Mouse (Mus musculus) neural tube, embryonic 11.5 days (tissue): ENCODE measurements around the gene Cdk19. TPM values are rescaled to one million over a fixed set of nuclear protein-coding genes. Genes with fewer than 3 reads are reported as not detected.

Experiments
- ATAC-seq: fragments of 200-750 bp; cut with Nextera tagmentation; 2 replicates; pipeline ENCODE4 v1.8.0; 2017; ENCODE audit warnings: moderate number of reproducible peaks, mild to moderate bottlenecking, moderate TSS enrichment, moderate library complexity; ENCODE audit not compliant: insufficient read depth, low FRiP score, low TSS enrichment
- DNase-seq: peaks from one replicate; pipeline ENCODE4 v3.0.0-alpha.2; 2015; ENCODE audit warnings: low spot score
- H3K27ac ChIP-seq: fragments of 300-500 bp; sonication (generic); 2 replicates; pipeline ENCODE4 v1.5.1; 2014; ENCODE audit warnings: low read depth, mild to moderate bottlenecking, low read length
- H3K27me3 ChIP-seq: fragments of 300-500 bp; sonication (generic); 2 replicates; pipeline ENCODE4 v1.6.1; 2014; ENCODE audit warnings: mild to moderate bottlenecking, low read length, mixed read lengths; ENCODE audit not compliant: control insufficient read depth, insufficient read depth
- H3K36me3 ChIP-seq: fragments of 300-500 bp; sonication (generic); 2 replicates; pipeline ENCODE4 v1.6.1; 2014; ENCODE audit warnings: mild to moderate bottlenecking, low read length, moderate library complexity, mixed read lengths; ENCODE audit not compliant: control insufficient read depth, insufficient read depth
- H3K4me1 ChIP-seq: fragments of 300-500 bp; sonication (generic); 2 replicates; pipeline ENCODE4 v1.6.1; 2014; ENCODE audit warnings: low read length, mixed read lengths; ENCODE audit not compliant: control insufficient read depth, insufficient read depth
- H3K4me2 ChIP-seq: fragments of 300-500 bp; sonication (generic); 2 replicates; pipeline ENCODE4 v1.6.1; 2014; ENCODE audit warnings: low read depth, mild to moderate bottlenecking, moderate library complexity
- H3K4me3 ChIP-seq: fragments of 300-500 bp; sonication (generic); 2 replicates; pipeline ENCODE4 v1.5.1; 2014; ENCODE audit warnings: low read depth, low read length
- H3K9ac ChIP-seq: fragments of 300-500 bp; sonication (generic); 2 replicates; pipeline ENCODE4 v1.6.1; 2014; ENCODE audit warnings: mild to moderate bottlenecking, low read length
- H3K9me3 ChIP-seq: fragments of 300-500 bp; sonication (generic); 2 replicates; pipeline ENCODE4 v1.6.1; 2016; ENCODE audit warnings: low read length; ENCODE audit not compliant: control insufficient read depth
- WGBS: fragments of 180-500 bp; shearing (Covaris S2); extraction: QIAGEN DNeasy Blood & Tissue Kit; methylation state at CpG from one replicate; pipeline ENCODE4 v1.1.7; 2014; 5-methylcytosine and 5-hydroxymethylcytosine counted together
- polyA plus RNA-seq: library from polyadenylated mRNA; unstranded; fragments of >200 nt; fragmentation: Nextera tagmentation; extraction: Ambion mirVana; gene quantifications from 2 replicates; pipeline ENCODE4 v1.2.1, GENCODE M21; 2014

The Cdk19 gene
- polyA plus RNA-seq, 1 experiment from 2014 or later = 8.2 TPM

DNA sequence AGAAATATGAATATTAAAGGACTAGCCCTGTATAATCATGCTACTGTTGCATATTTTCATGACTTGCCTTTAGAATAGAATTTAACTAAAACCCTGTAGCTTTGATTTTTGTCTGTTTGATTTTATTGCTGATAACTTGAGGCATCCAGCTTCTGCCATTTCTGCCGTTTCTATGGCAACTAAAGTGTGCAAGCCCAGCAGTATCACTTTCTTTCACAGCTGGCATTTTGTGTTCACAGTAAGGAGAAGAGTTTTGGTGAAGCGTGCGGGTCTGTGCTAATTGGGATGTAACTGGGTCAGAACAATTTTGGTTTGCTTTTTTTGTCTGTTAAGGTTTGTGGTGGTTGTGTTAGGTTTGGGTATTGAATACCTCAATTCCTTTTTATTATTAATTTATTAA lies 107.3 kb downstream of the Cdk19 start:
- H3K9me3 ChIP-seq = no peaks in the 10 kb centered on the region
- no peaks in the 10 kb centered on the region for H3K27me3 ChIP-seq
- no peak overlapping the region for H3K4me2 ChIP-seq
- ATAC-seq (no peak), DNase-seq (no peak)
- H3K4me3 ChIP-seq = no peak overlapping the region
- no peak overlapping the region for H3K9ac ChIP-seq
- H3K27ac ChIP-seq = no peak overlapping the region
- WGBS = 47% methylated on average over 3 of the region's 3 CpGs
- H3K4me1 ChIP-seq = peaks cover 9% of the 10 kb centered on the region; the same call in 1 of the 2 replicates
- H3K36me3 ChIP-seq = no peaks in the 10 kb centered on the region

DNA sequence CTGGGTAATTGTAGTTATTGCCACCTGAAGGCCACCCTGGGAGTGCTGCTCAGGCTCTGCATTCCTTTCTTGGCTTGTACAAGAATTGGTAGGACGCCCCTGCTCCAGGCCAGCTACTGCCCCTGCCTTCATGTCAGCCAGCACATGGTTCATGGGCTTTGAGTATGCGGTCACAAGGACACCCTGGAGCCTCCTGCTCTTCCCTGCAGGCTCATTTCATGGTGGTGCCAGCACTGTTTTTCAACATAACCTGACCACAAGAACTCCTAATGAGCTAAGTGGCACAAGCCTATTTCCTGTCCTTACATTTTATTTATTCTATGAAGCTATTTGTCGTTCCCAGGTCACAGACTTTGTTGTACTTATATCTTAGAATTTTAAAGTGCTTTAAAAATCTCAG lies 107.9 kb downstream of the Cdk19 start:
- no peak overlapping the region for H3K9ac ChIP-seq
- no peak overlapping the region for H3K27ac ChIP-seq
- no peak overlapping the region for H3K4me2 ChIP-seq
- peaks cover 9% of the 10 kb centered on the region; the same call in 1 of the 2 replicates for H3K4me1 ChIP-seq
- no peak overlapping the region for H3K4me3 ChIP-seq
- DNase-seq (no peak), ATAC-seq (no peak)
- WGBS = 60% methylated on average over 3 of the region's 3 CpGs
- no peaks in the 10 kb centered on the region for H3K36me3 ChIP-seq
- no peaks in the 10 kb centered on the region for H3K27me3 ChIP-seq
- no peaks in the 10 kb centered on the region for H3K9me3 ChIP-seq

DNA sequence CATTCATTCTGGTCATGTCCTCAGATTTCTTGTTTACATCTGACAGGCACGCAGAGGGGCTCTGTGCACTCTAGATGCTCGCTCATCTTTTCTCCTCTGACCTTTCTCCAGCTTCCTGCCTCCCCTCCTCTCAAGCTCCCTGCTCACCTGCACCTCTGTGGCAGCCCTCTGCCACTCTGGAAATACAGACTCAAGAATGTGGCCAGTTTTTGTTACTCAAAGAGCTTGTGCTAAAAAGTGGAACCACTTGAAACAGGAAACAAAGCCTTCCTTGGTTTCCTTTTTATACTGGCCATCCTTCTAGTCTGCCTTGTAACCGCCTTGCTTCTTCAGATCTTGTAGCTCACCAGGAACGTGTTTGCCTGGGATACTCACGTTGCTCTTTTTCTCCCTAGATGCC lies 108.6 kb downstream of the Cdk19 start:
- DNase-seq (no peak), ATAC-seq (no peak)
- Histone ChIP-seq H3K27ac (no peak overlapping the region), H3K4me3 (no peak overlapping the region), H3K9me3 (no peaks in the 10 kb centered on the region), H3K4me1 (peaks cover 9% of the 10 kb centered on the region; the same call in 1 of the 2 replicates), H3K9ac (no peak overlapping the region), H3K36me3 (no peaks in the 10 kb centered on the region), H3K4me2 (no peak overlapping the region), H3K27me3 (no peaks in the 10 kb centered on the region)
- 58% methylated on average over 5 of the region's 5 CpGs for WGBS

DNA sequence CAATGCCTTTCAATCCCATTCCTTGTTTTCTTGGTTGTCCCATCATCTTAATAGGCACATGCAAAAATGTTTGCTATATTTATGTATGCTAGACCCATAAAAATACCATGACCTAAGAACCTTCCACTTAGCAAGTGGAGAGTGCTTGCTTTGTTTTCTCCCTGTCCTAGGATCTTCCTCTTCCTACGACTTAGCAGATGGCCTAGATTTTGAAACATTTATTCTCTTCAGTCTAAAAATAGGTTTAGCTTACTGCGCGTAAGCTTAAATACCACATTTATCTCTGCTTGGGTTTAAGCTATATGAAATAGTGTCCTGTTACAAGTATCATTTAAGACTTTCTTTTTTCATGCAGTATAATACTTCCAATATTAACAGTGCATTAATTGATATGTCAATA lies 109.1 kb downstream of the Cdk19 start:
- DNase-seq (no peak), ATAC-seq (no peak)
- H3K27me3 ChIP-seq = no peaks in the 10 kb centered on the region
- H3K4me1 ChIP-seq = peaks cover 9% of the 10 kb centered on the region; the same call in 1 of the 2 replicates
- H3K36me3 ChIP-seq = no peaks in the 10 kb centered on the region
- H3K4me3 ChIP-seq = no peak overlapping the region
- H3K27ac ChIP-seq = no peak overlapping the region
- no peak overlapping the region for H3K4me2 ChIP-seq
- no peak overlapping the region for H3K9ac ChIP-seq
- 84% methylated on average over 3 of the region's 3 CpGs for WGBS
- no peaks in the 10 kb centered on the region for H3K9me3 ChIP-seq

DNA sequence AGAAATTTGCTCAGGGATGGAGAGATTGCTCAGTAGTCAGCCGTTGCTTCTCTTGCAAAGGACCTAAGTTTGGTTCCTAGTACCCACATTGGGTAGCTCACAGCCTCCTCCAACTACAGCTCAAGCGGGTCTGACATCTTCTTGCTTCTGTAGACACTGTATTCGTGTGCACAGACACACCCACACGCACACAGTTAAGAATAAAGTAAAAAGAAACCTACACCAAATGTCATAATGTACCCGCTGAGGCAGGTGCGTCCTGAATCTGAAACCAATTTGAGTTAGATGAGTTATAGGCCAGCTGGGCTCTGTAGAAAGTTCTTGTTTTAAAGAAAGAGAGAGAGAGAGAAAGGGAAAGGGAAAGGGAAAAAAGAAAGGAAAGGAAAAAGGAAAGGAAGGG lies 110.2 kb downstream of the Cdk19 start:
- no peaks in the 10 kb centered on the region for H3K36me3 ChIP-seq
- no peak overlapping the region for H3K9ac ChIP-seq
- H3K4me3 ChIP-seq = no peak overlapping the region
- ATAC-seq = no peak
- peaks cover 6% of the 10 kb centered on the region; the same call in 1 of the 2 replicates for H3K4me1 ChIP-seq
- H3K27me3 ChIP-seq = no peaks in the 10 kb centered on the region
- no peak overlapping the region for H3K4me2 ChIP-seq
- H3K9me3 ChIP-seq = no peaks in the 10 kb centered on the region
- DNase-seq = no peak
- WGBS = 89% methylated on average over 6 of the region's 6 CpGs
- H3K27ac ChIP-seq = no peak overlapping the region

DNA sequence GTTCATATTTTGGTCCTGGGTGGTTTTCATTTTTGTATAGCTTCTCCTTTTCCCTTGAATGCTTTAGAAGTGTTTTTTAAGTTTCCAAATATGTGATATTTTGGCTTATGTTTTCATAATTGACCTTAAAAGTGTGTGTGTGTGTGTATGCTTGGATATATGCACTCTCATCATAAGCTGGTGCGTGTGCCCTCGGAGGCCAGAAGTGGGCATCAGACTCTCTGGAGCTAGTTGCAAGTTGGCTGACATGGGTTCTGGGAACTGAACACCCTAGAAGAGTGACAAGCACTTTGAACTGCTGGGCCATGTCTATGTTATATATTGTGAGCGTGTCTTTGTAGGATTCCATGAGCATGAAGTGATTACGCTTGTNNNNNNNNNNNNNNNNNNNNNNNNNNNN lies 110.8 kb downstream of the Cdk19 start:
- Histone ChIP-seq H3K9ac (no peak overlapping the region), H3K4me1 (peaks cover 6% of the 10 kb centered on the region; the same call in 1 of the 2 replicates), H3K9me3 (no peaks in the 10 kb centered on the region), H3K4me2 (no peak overlapping the region), H3K4me3 (no peak overlapping the region), H3K27me3 (no peaks in the 10 kb centered on the region), H3K36me3 (no peaks in the 10 kb centered on the region), H3K27ac (no peak overlapping the region)
- ATAC-seq (no peak), DNase-seq (no peak)
- WGBS = 94% methylated on average over 4 of the region's 4 CpGs

DNA sequence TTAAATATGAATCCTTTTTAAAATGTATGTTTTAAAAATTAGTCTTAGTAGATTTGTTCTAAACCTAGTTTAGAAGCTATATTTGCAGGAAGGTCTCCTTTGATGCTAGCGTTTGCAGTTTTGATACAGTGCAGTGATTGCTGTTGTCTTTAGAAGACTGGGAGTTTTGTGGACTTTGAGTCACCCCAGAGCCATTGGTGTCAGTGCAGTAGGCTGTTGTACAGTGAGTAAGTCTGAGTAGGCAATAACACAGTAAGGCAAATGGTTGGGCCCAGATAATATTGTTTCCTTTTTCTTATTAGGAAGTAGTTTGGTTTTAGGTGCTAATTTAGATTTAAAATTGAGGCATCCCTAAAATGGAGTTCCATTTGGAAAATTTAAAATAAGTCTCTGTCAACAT lies 117.8 kb downstream of the Cdk19 start:
- DNase-seq (no peak), ATAC-seq (no peak)
- Histone ChIP-seq H3K9ac (no peak overlapping the region), H3K27me3 (no peaks in the 10 kb centered on the region), H3K27ac (no peak overlapping the region), H3K4me1 (no peaks in the 10 kb centered on the region), H3K4me2 (no peak overlapping the region), H3K9me3 (no peaks in the 10 kb centered on the region), H3K4me3 (no peak overlapping the region), H3K36me3 (no peaks in the 10 kb centered on the region)
- WGBS = 90% methylated on average over 1 of the region's 1 CpGs

DNA sequence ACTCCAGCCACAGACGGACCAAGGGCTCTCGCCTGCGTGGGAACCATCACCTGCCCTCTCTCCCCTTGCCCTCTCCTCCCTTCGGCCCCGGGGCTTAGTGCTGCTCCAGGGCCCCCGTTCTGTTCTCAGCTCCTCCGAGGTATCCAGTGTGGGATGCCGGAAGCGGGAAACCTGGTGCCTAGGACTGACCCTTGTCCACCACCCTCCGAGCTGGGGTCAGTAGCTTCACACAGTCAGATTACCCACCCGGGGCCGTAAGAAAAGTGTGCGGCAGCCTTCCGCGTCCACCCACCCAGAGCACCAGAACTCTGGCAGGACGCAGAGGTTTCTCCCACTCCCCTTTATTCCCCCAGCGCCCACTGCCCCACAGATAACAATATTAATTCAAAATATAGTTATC lies 119.8 kb downstream of the Cdk19 start:
- WGBS = 94% methylated on average over 17 of the region's 17 CpGs
- Histone ChIP-seq H3K36me3 (no peaks in the 10 kb centered on the region), H3K4me2 (no peak overlapping the region), H3K9ac (no peak overlapping the region), H3K4me3 (no peak overlapping the region), H3K4me1 (no peaks in the 10 kb centered on the region), H3K27me3 (no peaks in the 10 kb centered on the region), H3K27ac (no peak overlapping the region), H3K9me3 (no peaks in the 10 kb centered on the region)
- DNase-seq (no peak), ATAC-seq (no peak)

DNA sequence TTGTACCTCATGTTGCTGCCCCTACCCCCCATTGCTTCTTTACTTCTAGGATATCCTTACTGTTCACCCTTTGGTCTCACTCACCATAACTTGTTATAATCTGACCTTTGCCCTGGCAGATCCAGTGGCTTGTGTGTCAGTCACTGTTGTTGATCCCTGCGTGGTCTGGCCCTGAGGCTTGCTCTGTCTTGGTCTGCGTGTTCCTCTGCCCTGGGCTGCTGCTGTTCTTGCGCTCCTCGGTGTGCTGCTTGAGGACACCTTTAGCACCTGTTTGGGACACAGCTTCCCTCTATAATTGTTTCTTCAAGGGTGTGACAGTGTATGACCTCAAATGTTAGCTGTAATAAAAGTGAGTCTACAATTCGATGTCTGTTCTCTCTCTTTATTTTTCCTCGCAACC lies 122.0 kb downstream of the Cdk19 start:
- no peaks in the 10 kb centered on the region for H3K9me3 ChIP-seq
- H3K4me2 ChIP-seq = no peak overlapping the region
- H3K27me3 ChIP-seq = no peaks in the 10 kb centered on the region
- no peak overlapping the region for H3K27ac ChIP-seq
- no peak overlapping the region for H3K4me3 ChIP-seq
- H3K36me3 ChIP-seq = no peaks in the 10 kb centered on the region
- no peaks in the 10 kb centered on the region for H3K4me1 ChIP-seq
- 91% methylated on average over 6 of the region's 6 CpGs for WGBS
- no peak overlapping the region for H3K9ac ChIP-seq
- ATAC-seq (no peak), DNase-seq (no peak)
